Mouse (Mus musculus) thymus, adult 18-20 months (tissue): ENCODE measurements around the gene Arfip1.

Source experiments
- DNase-seq, 2 experiments: peaks; one replicate each; pipeline ENCODE4 v3.0.0; 2022; ENCODE audit warnings: mixed read lengths in 2 of 2

The Arfip1 gene

DNA sequence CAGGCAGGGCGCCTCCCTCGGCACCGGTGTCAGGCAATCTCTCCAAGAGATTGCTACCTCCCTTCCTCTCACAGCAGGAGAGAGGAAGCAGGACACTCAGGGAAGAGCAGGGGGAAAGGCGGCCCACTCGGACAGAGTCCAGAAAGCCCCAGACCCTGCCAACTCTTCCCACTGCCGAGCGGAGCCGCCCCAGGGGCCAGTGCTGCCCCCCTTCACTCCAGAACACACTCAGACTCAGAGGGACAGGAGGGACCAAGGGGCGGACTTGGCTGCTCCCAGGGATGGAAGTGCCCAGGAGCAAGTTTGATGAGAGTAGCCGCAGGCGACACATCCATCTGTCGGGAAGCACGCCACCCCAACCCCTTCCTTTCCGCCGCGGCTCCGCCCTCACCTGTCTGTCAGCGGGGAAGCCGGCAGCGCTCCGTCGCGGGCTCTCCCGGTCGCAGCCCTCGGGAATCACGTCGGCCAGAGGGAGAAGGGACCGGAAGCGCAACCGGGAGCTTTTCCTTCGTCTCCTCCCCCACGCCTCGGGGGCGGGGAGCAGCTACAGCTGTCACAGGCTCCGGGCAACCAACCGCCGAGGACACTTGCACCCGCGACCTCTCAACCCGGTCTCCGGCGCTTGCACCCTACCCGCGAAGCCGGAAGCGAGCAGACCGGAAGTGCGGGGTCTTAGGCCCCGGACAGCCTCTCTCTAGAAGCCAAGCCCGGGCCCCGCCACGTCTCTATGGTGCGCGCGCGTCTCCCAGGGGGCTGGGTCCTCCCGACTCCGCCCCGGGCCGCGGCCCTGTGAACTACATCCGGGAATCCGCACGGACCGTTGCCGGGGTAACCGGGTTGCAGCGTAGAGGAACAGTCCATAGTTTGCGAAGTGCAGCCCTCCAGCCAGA is at the start of gene Arfip1:
Arfip1 (minus strand) TSS at position 603 of the 890 bp plus-strand sequence.
- peak; percentile 85 to 91 for DNase-seq

DNA sequence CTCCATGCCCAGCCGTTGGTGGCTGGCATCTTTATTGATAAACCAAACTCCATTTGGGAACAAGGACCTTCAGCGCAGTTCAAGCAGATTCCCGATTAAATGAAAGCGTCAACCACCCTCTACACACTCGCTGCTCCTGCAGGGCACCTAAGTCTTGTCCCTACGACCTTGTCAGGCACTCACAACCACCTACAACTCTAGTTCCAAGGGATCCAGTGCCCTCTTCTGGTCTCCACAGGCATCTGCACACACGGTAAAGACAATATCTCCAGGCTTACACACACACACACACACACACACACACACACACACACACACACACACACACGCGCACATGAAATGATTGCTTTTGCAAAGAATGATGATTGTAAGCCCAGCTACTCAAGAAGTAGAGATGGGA is 49.2 kb upstream of the Arfip1 start:
- no peak for DNase-seq

DNA sequence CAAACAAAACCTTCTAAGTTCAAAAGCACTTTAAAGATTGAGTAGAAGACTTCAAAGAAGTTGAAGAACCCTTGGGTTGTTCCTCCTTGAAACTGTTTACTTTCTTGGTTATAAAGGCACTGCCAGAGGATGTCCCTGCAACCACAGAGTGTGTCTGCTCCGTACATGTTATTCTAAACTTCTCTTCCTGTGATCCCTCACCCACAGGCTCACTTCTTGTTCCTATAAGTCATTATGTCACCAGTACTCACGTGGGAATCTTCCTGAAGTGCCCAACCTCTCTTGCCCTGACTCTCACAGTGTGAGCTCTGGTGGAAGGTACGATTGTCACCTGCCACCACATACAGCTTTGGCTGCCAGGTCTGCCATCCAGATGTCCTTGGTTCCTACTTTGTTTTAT is 39.6 kb upstream of the Arfip1 start:
- no peak for DNase-seq

DNA sequence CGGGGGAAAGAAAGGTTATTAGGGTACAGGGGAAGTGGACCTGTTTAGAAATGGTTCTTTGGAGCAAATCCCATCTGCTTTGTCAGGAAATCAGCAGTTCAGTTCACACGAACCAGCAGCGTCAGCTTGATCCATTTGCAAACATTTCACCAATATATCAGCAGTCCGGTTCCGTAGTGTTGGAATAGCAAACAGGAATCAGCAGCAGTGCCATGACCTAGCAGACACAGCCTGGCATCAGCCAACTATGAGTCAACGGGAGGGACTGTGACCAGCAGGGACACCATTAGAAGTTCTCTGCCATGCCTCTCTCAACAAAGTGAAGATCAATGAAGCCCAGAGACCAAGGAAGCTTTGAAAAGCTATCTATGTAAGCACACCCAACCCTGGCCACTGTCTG is 37.3 kb upstream of the Arfip1 start:
- no peak for DNase-seq

DNA sequence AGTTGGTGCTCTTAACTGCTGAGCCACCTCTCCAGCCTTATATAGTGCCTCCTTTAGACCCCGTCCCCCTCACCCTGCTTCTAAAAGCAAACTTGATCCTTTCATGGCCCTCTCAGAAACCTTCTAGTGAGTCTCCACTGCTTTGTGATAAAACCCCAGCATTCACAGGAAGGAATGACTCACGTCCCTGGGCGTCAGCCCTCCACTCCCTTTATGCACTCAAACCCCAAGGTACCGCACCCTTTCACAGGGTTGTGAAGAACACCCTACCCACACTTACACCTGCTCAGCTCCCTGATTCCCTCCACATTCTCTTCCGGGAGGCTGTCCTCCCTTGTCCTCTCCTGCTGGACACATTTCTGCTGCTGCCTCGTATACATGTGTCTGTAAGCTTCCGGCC is 36.6 kb upstream of the Arfip1 start:
- no peak for DNase-seq

DNA sequence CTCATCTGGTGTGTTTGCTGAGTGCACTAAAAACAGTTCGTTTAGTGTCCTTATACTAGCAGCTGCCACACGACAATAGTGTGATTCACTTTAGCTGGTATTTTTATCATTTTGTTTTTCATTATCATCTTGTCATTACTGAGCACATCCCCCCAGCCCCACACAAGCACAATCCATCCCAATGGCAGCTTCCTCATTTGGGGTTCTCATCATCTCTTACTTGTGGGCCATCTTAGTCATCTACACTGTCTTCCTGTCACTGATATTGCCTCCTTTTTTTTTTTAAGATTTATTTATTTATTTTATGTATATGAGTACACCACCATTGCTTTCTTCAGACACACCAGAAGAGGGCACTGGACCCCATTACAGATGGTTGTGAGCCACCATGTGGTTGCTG is 36.2 kb upstream of the Arfip1 start:
- DNase-seq: no peak

DNA sequence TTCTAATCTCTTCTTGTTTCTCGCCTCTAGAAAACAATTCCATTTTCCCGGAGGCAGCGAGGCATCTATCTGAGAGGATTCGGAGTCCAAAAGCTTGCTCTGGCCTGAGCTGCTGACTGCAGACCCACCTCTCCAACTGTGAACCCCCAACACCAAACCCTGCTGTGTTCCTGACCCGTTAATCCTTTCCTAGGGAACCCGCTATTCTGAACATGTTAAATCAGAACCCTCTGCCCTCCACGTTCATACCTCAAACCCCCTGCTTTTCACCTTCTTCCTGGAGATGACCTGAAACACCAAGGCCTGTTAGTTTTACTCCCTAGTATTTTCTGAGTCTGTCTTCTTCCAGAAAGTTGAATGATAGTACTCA is 33.4 kb upstream of the Arfip1 start:
- no peak for DNase-seq

DNA sequence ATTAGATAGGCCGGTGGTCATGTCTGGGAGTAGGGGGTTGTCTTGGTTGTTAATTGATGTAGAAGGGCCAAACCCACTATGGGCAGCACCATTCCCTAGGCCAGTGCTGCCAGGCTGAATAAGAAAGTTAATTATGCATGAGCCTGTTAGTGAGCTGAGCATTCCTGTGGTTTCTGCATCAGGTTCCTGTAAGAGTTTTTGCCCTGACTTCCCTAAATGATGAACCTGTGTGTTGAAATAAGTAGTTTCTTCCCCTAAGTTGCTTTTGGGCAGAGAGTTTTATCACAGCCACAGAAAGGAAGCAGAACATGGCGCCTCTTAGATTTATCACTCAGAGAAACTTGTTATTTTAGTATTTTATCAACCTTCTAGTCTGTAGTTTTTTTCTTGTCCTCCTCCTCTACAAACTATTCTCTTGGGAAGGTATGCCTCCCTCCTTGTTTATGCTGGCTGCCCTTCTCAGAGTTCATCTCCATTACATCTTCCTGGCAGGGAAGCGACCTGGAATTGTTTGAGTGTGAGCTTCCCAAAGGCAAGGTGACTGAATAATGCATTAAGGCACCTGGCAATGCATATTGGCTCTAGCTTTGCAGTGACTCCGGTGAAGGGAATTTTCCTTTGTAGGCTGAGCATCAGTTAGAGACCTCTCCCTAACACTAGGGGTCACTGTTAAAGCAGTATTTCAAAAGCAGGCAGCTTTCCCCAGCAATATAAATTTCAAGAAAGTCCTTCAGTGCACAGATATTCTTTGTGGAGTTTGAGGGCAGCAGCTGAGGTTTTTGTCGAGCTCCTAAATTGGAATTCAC is 32.8 kb upstream of the Arfip1 start:
- no peak for DNase-seq

DNA sequence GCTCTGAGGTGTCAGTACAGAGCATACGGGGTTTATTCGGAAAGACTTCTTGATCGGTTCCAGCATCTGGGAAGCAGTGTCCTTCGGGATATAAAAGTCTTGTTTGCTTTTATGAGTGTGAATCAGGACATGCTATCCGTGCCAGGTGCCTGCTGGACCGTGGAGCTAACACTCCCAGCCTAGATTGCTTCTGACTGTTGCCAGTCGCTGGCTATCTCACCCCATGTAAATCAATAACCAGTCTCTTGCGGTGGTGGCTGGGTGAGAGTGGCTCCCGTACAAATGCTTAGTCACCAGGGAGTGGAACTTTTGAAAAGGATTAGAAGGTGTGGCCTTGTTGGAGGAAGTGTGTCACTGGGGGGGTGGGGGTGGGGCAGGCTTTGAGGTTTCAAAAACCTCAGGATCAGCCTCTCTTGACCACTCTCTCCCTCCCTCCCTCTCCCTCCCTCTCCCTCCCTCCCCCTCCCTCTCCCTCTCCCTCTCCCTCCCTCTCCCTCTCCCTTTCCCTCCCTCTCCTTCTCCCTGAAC is 27.8 kb upstream of the Arfip1 start:
- no peak for DNase-seq

DNA sequence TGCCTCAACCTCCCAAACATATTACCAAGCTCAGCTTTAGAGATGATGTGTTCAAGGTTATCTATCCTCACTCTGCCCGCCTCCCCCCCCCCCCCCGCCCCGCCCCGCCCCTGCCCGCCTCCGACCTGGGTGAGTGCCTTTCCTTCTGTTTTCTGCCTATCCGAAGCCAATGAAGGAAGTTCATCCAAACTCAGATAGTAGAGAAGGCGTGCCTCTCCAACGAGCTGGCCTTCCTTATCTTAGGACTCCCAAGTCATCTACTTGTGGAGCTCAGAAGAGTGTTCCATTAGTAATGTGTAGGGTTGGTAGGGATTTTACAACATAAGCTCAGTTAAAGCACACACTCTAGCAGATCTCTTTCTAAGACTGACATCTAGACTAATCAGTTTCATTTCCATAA is 20.8 kb upstream of the Arfip1 start:
- no peak for DNase-seq

DNA sequence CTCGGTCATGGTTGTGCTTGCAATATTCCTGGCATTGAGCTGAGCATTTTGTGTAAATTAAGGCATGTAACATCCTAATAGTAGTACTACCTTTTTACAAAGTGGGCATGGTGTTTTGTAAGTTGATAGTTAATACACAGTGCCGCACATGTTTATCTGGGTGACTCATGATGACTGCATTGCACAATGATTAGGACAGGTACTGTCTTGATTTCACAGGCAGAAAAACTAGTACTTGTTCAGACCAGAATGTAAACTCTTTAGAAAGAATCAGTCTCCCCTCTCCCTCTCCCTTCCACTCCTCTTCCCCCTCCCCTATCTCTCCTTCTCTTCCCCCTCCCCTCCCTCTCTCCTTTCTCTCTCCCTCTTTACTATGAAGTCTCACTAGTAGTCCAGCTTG is 20.3 kb upstream of the Arfip1 start:
- no peak for DNase-seq

DNA sequence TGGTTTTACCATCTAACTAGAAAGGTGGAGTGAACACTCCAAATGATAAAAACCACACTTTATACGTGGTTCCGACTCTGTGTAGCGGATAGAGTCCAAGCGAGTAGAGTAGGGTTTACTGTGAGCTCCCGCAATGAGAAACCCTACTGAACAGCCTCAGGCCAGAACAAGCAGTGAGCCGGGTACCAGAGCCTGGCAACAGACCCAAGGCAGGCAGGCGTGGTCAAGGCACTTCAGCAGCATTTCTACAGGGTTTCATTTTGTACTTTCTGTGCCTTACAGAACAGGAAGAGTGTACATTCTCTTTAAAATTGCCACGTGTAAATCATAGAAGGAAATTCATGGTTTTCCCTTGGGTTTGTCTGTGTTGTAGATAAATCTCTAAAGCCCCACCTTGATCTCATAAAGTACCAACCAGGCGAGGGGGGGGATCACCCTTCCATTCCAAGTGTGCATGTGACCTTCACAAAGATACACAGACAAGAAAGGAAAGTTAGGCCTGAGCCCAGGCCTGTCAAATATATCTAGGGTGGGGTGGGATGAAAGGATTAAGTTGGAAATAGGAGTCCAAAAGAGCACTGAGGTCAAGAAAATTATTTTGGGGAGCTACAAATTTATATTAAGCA is 19.6 kb upstream of the Arfip1 start:
- no peak for DNase-seq

DNA sequence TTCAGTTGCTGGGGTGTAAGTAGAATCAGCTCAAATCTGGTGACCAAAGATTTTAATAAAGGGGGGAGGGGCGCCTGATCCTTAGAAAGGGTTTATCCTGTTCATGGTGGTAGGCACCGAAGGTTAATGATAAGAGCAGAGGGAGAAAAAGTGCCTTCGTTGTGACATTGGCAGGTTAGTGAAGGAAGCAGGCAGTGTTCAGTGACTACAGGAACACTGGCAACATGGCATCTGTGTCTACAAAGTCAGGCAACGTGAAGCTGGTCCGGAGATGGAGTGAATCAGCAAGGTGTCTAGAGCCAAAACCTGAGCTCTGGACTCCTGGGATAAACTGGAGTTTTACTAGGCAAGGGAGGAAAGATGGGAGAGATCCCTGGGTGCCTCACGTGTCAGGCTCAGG is 16.3 kb upstream of the Arfip1 start:
- no peak for DNase-seq

DNA sequence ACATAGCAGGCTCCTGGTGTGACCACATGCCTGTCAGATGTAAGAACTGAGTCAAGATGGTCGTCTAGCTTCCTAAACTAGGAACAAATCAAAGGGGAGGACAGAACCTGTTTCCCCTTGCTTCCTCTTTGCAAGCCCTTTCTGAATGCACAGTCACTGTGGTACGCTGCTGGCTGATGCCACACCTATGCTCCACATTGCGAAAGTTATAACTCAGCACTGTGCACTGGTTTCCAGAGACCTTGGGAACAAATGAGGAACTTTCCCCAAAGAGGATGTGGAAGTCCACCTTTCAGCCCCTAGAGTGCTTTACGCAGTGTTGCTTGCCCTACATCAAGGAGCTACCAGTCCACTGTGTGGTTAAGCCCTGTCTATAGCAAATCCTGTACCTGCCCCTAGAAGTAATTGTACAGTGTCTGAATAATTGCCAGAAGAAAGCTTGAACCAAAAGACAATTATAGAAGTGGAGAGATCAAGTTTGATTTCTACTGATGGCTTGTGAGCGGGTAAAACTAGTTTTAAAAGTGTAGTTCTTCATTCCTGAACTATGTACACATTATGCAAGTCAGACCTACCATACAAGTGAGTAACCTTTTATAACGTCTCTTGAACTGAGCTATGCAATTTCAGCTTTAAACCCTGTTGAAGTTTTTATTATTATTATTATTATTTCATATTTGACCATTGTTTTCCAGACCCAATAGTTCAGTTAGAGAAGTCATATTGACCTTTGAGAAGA is 15.7 kb upstream of the Arfip1 start:
- DNase-seq: no peak

DNA sequence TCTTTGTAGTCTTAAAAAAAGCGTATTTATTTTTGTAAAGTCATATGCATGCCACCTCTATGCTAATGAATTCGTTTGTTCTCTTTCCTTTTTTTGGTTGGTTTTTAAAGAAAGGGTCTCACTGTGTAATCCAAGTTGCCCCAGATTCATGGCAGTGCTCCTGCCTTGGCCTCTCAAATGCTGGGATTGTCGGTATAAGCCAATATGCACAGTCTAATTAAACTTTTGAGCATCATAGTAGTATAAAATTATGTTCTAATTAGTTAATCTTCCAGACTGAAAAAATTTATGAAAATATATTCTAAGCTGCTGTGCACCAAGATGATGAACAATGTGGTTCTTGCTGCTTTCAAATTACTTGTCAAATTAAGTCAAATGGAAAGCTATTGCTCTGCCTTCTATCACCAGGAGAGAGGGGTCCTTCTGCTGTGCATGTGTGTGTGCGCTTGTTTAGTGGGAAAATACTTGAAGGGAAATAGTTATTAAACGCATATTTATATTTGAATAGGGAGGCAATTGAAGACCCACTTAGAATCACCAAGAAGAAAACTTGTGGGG is 13.3 kb upstream of the Arfip1 start:
- no peak for DNase-seq

DNA sequence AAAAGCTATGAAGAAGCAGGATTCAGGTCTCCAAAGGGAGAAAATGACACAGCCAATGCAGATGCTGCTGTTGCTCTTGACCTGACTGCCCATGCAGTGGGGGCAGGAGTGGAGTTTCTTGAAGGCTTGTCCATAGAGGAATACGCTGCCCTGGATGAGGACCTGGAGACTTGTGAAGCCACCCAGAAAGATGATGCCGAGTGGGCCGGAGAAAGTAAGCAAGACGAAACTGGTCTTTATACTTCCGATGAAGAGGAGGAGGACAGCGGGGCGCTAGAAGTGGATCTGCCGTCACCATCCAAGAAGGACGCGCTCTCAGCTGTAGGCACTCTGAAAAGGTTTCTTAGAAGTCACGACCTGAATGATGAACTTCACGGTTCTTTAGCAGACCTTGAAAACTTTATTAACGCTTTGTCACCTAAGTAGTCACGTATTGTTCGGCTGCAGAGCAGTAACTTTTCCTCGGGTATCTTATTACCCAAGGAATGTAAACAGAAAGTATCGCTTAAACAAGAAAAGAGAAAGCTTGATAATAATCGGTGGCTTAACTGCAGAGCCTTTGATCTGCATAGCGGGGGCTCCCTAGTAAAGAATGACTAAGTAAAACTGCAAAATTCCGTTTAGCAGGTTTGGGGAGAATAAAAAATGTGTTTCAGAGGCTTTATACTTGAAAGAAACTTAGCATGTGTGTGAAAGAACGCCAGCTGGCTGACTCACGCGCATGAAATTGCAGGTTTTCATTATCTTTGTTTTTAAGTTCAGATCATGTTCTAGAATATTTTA is 12.7 kb upstream of the Arfip1 start:
- no peak for DNase-seq

DNA sequence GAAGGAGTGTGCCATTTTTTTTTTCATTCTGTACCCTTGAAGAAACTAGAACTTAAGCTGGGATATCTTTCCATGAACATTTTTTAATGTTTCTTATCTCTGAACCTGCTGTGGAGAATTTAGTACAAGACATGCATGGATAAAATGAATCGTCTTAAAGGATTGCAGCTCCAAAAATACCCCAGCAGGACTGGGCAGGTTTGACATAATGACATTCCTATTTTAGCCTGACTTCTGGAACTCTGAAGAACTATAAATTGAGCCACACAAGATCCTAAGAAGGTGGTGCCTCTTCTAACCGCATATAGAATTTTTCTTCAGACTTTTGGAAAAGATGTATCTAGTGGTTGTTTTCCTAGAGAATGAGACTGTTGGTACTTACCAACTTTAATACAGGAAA is 10.8 kb upstream of the Arfip1 start, which contains the start of gene Tigd4:
Tigd4 (plus strand) TSS at position 301 of the 400 bp plus-strand sequence.
- no peak for DNase-seq

DNA sequence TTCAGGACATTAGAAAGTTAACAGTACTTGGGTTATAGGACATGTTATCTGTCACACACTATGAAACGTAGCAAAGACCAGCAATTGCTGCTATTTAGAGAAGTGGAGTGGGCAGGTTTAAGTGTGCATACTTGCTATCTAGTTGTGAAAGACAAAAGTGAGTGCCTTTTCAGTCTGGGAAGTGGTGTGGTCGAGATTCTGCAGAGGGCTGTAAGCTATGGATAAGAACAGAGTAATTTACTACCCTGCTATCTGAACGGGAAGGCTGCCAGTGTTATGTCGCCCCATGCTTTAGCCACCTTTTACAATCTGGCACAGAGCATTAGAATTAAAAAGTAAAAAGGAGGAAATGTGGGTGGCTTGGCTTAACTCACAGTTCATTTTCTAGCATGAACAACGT is 4.3 kb upstream of the Arfip1 start:
- no peak for DNase-seq

DNA sequence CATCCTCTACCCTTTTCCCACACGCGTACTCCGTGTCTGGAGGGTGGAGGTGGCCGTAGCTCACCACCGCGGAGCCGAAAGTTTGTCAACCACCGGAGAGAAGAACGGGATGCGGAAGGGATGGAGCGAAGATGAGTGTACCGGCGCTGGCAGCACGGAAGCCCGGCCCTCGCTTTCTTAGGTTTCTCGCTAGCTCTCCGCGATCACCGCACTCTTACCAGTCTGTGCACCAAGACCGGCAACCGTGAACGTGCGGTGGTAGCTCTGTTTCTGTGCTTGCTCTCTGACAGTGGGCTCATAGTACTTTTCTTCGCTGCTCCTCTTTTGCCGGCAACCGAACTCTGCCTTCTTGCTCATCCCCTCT is 470 bp upstream of the Arfip1 start:
- DNase-seq: no peak

DNA sequence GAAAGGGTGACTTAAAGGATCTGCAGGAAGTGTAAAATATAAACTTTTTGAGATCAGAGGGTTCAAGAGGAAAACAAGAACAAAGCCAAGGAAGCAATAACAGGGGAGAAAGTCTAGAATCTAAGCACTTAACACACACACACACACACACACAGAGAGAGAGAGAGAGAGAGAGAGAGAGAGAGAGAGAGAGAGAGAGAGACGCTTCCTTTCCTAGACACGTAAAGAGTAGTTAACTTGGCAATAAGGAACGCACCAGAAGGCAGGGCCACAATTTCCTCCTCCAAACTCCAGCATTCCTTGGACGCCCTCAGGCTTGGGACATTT is 766 bp downstream of the Arfip1 start:
- DNase-seq: no peak

DNA sequence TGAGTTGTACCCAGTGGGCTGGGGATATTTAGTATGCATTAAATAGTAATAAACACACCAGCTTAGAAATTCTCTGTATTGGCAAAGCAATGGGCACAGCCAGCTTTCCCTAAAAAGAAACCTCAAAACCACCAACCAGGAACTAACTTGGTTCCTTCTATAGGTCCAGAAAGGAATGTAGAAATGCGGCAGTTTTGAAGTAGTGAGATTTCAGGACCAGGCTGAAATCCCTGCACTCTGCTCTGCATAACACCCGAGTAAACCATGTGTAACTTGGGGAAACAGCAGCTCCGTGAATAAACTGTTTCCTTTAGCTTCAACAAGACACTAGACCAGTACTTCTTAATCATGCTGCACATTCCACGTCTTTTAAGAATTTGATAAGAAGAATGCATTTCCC is 1.7 kb downstream of the Arfip1 start:
- no peak for DNase-seq

DNA sequence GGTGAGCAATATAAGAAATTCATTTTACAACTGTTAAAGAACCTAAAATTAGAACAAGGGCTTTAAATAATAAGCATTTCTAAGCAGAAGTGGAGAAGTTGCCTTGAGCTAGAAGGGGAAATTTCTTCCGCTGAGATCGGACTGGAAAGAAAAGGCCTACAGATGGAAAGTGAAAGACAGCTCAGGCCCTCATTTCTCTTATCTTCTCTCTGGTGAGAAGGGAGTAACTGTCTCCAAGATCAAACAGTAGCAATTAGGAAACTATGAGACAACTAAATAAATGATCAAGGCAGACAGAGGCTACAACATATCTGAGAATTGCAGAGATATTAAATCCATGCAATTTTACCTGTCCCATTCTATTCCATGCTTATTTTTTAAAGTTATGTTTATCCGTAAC is 11.9 kb downstream of the Arfip1 start:
- no peak for DNase-seq
